Mouse (Mus musculus): ENCODE results near the gene Srl. TPM values are rescaled to one million over a fixed set of nuclear protein-coding genes. Genes with fewer than 3 reads are reported as not detected.
A peak's percentile ranks its signal among the peaks of the same experiment; 100 is the strongest.

The Srl gene
- polyA plus RNA-seq, 1 experiment: 10.0 TPM

DNA sequence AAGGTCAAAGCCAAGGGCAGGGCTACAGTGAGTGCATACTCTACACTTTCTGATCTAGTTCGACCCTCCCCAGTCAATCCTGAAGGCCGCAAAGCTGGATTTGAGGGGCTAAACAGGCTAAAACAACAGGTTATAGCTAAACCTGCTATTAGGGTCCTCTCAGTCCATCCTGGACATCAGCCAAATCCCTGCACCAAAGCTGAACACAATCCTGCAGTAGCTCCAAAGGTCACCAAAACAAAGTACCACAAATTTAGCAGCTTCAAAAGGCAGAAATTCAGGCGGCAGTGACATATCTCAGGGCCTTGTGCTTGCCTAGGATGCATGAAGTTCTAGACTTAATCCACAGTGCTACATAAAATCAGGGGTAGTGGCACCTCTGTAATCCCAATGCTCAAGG is 35.4 kb downstream of the Srl start:
- Histone ChIP-seq H3K27me3 (ENCODE audit: control insufficient read depth, insufficient read depth, low read length) (no peaks in the 10 kb centered on the region), H3K4me1 (ENCODE audit: control insufficient read depth, insufficient read depth, low read length) (no peaks in the 10 kb centered on the region), H3K27ac (ENCODE audit: insufficient read depth, low read length) (no peak overlapping the region), H3K4me3 (replicated peaks; ENCODE audit: insufficient read depth, low read depth, low read length) (no peak overlapping the region)
- no peak for TF ChIP-seq POLR2A (IDR thresholded peaks at IDR 0.05; ENCODE audit: borderline replicate concordance, insufficient read depth, low read length)
- no peak for TF ChIP-seq CTCF (IDR thresholded peaks at IDR 0.05; ENCODE audit: borderline replicate concordance, insufficient read depth, low read depth, low read length)
- 87% methylated on average over 3 of the region's 3 CpGs for WGBS
- no peak for DNase-seq

DNA sequence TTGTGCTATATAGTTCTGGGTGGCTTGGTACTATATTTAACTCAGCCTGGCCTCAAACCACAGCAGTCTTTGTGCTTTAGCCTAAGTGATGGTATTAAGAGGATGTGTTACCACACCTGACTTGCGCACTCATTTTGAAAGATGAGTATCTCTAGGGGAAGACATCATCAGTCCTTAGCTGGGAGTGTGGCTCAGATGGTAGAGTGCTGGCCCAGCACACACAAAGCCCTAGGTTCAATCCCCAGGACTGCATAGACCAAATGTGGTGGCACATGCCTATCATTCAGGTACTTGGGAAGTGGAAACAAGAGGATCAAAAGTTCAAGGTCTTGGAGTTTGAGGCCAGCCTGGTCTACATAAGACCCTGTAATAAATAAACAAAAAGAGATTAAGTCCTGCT is 38.1 kb downstream of the Srl start:
- whole genome bisulfite sequencing: 98% methylated on average over 1 of the region's 1 CpGs
- DNase-seq: no peak
- Histone ChIP-seq H3K4me3 (replicated peaks; ENCODE audit: insufficient read depth, low read depth, low read length) (no peak overlapping the region), H3K27me3 (ENCODE audit: control insufficient read depth, insufficient read depth, low read length) (no peaks in the 10 kb centered on the region), H3K4me1 (ENCODE audit: control insufficient read depth, insufficient read depth, low read length) (no peaks in the 10 kb centered on the region), H3K27ac (ENCODE audit: insufficient read depth, low read length) (no peak overlapping the region)
- TF ChIP-seq CTCF (IDR thresholded peaks at IDR 0.05; ENCODE audit: borderline replicate concordance, insufficient read depth, low read depth, low read length) (no peak), POLR2A (IDR thresholded peaks at IDR 0.05; ENCODE audit: borderline replicate concordance, insufficient read depth, low read length) (no peak)

DNA sequence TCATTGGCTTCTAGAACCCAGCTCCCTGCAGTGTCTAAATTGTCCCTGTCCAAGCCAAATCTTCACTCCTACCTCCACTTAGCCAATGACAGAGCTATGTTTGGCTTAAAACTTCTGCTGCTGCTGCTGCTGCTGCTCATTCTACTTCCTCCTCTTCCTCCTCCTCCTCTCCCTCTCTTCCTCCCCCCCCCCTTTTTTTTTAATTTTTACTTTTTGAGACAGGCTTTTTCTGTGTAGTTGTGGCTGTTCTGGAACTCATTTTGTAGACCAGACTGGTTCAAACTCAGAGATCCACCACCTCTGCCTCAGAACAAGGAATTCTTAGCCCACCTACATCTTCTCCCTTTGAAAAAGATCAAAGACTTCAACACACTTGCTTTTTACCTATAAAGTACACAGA is 39.0 kb downstream of the Srl start:
- Histone ChIP-seq H3K27ac (ENCODE audit: insufficient read depth, low read length) (no peak overlapping the region), H3K4me3 (replicated peaks; ENCODE audit: insufficient read depth, low read depth, low read length) (no peak overlapping the region), H3K4me1 (ENCODE audit: control insufficient read depth, insufficient read depth, low read length) (no peaks in the 10 kb centered on the region), H3K27me3 (ENCODE audit: control insufficient read depth, insufficient read depth, low read length) (no peaks in the 10 kb centered on the region)
- DNase-seq: no peak
- TF ChIP-seq CTCF (IDR thresholded peaks at IDR 0.05; ENCODE audit: borderline replicate concordance, insufficient read depth, low read depth, low read length) (no peak), POLR2A (IDR thresholded peaks at IDR 0.05; ENCODE audit: borderline replicate concordance, insufficient read depth, low read length) (no peak)

DNA sequence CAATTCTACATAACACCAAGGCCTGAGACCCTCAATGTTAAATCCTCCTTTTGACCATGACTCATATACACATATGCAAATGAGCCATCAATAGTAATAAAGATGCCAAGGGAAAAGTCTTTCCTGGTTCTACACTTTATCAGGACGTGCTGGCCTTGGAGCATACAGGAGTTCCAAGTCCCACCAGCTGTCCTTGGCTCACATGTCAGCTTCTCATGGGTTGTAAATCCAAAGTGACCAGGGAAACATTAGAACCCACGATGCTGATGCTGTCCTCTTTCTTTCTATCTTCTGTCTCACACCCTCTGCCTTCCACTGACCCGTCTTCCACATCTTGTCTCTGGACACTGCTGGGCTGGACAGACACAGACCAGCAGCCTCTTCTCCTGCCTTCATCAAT is 39.9 kb downstream of the Srl start:
- Histone ChIP-seq H3K27ac (ENCODE audit: insufficient read depth, low read length) (no peak overlapping the region), H3K4me3 (replicated peaks; ENCODE audit: insufficient read depth, low read depth, low read length) (no peak overlapping the region), H3K4me1 (ENCODE audit: control insufficient read depth, insufficient read depth, low read length) (no peaks in the 10 kb centered on the region), H3K27me3 (ENCODE audit: control insufficient read depth, insufficient read depth, low read length) (no peaks in the 10 kb centered on the region)
- TF ChIP-seq POLR2A (IDR thresholded peaks at IDR 0.05; ENCODE audit: borderline replicate concordance, insufficient read depth, low read length) (no peak), CTCF (IDR thresholded peaks at IDR 0.05; ENCODE audit: borderline replicate concordance, insufficient read depth, low read depth, low read length) (no peak)
- DNase-seq: no peak
- 60% methylated on average over 3 of the region's 3 CpGs for WGBS

DNA sequence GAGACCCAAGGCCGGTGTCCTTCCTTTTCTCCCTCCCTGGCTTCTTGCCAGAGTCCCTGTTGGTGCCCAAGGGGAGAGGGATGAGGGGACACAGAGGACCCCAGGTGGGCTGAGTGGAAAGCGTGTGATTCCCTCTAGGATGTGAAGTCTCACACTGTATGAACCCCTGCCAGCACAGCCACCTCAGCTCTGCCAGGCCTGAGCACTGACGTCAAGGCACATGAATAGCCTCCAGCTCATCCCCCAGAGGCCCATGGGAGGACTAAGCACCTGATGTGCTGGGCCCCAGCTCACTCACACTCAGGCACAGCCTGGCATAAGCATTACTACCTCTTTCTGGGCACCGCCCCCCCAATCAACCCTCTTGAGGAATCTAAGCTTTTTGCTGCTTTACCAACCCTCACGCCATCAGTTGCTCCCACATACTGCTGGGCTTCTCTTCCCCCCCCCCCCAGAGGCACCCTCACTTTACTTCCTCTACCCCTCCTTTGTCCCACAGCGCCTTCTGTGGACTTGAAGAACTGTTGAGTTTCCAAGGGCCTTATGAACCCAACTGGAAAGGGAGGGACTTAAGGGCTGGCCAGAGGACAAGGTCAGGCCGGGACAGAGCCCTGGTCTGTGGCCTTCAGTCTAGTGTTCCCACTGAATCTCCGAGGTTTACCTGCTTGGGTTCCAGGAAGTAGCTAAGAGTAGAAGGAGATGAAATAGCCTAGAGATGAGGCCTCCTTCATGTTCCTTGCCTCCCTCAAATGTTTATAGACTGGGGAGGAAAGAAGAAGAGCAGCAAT is 40.8 kb downstream of the Srl start:
- DNase-seq: no peak
- H3K4me3 ChIP-seq (replicated peaks; ENCODE audit: insufficient read depth, low read depth, low read length): no peak overlapping the region
- no peak overlapping the region for H3K27ac ChIP-seq (ENCODE audit: insufficient read depth, low read length)
- H3K27me3 ChIP-seq (ENCODE audit: control insufficient read depth, insufficient read depth, low read length): no peaks in the 10 kb centered on the region
- 73% methylated on average over 8 of the region's 8 CpGs for WGBS
- no peaks in the 10 kb centered on the region for H3K4me1 ChIP-seq (ENCODE audit: control insufficient read depth, insufficient read depth, low read length)
- TF ChIP-seq CTCF (IDR thresholded peaks at IDR 0.05; ENCODE audit: borderline replicate concordance, insufficient read depth, low read depth, low read length) (no peak), POLR2A (IDR thresholded peaks at IDR 0.05; ENCODE audit: borderline replicate concordance, insufficient read depth, low read length) (no peak)

DNA sequence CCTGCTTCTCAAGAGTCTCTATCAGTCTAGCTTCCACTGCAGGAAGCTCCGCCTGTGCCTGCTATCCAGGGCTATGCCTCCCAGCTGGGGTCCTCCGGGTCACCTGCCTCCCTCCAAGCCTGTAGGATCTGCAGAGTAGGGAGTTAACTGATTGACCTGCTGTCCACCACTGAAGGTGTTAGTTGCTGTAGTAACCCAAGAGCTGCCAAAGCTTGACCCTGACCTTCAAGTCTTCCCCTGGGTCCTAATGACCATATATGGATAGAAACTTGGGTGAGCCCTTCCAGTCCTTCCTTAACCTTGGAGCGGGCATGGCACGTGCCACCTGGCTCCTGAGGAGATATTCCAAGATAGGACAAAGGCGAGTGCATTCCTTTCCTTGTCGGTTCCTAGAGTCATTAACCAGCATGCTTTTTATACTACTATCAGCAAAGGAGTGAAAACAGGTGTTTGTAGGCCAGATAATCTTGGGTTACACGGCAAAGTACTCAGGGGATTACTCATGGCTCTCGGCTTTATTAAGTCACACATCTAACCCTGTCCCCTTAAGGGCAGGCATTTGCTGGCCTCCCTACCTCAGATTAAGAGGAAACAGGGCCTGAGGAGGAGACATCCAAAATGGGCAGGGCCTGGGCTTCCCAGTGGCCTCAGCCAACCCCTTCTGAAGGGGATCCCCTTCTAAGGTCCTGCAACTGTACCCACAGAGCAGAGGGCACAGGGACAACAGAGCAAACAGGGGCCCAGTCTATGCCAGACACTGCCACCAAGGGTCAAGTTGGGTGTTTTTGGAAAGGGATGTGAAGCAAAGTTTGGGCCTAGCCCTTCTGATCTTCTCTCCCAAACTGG is 43.6 kb downstream of the Srl start:
- Histone ChIP-seq H3K27ac (ENCODE audit: insufficient read depth, low read length) (no peak overlapping the region), H3K4me1 (ENCODE audit: control insufficient read depth, insufficient read depth, low read length) (no peaks in the 10 kb centered on the region), H3K27me3 (ENCODE audit: control insufficient read depth, insufficient read depth, low read length) (no peaks in the 10 kb centered on the region), H3K4me3 (replicated peaks; ENCODE audit: insufficient read depth, low read depth, low read length) (no peak overlapping the region)
- WGBS: 85% methylated on average over 8 of the region's 8 CpGs
- DNase-seq: no peak
- TF ChIP-seq CTCF (IDR thresholded peaks at IDR 0.05; ENCODE audit: borderline replicate concordance, insufficient read depth, low read depth, low read length) (no peak), POLR2A (IDR thresholded peaks at IDR 0.05; ENCODE audit: borderline replicate concordance, insufficient read depth, low read length) (no peak)

DNA sequence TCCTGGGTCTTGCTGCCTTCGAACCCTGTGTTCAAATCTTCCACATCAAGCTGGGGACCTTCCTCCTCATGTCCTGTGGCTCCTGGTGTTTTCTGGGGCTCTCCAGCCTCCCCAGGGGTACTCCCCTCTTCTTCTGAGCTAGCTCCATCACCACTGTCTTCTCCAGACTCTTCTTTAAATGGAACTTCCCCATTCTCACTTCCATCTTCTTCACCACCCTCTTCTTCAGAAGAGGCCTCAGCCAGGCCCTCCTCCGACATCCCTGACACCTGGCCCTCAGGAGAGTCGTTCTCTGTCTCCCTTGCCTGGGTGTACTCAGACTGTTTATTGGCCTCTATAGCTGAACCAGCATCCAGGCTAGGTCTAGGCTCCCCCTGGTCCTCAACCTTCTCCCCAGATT is 45.1 kb downstream of the Srl start:
- Histone ChIP-seq H3K4me3 (replicated peaks; ENCODE audit: insufficient read depth, low read depth, low read length) (no peak overlapping the region), H3K4me1 (ENCODE audit: control insufficient read depth, insufficient read depth, low read length) (no peaks in the 10 kb centered on the region), H3K27ac (ENCODE audit: insufficient read depth, low read length) (no peak overlapping the region), H3K27me3 (ENCODE audit: control insufficient read depth, insufficient read depth, low read length) (no peaks in the 10 kb centered on the region)
- no peak for DNase-seq
- no peak for TF ChIP-seq POLR2A (IDR thresholded peaks at IDR 0.05; ENCODE audit: borderline replicate concordance, insufficient read depth, low read length)
- WGBS: 97% methylated on average over 3 of the region's 3 CpGs

DNA sequence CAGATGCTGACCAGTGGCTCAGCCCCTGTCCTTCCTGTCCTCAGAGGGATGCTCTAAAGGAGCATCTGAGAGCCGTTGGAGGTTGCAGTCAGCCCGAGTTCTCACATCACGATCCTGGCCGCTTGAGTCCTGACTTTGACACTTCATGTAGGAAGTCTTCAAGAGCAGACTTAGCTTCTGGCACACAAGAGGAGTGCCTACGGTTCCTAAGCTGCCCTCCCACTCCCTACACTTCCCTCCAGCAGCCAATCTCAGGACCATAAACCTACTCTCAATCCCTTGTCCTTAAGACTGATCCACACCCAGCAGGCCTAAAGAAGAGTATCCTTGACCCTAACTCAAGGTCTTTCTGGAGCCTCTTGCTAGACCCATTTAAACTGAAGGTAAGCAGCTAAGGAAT is 45.8 kb downstream of the Srl start:
- TF ChIP-seq POLR2A (IDR thresholded peaks at IDR 0.05; ENCODE audit: borderline replicate concordance, insufficient read depth, low read length) (no peak), CTCF (IDR thresholded peaks at IDR 0.05; ENCODE audit: borderline replicate concordance, insufficient read depth, low read depth, low read length) (no peak)
- Histone ChIP-seq H3K27me3 (ENCODE audit: control insufficient read depth, insufficient read depth, low read length) (no peaks in the 10 kb centered on the region), H3K4me1 (ENCODE audit: control insufficient read depth, insufficient read depth, low read length) (no peaks in the 10 kb centered on the region), H3K4me3 (replicated peaks; ENCODE audit: insufficient read depth, low read depth, low read length) (no peak overlapping the region), H3K27ac (ENCODE audit: insufficient read depth, low read length) (no peak overlapping the region)
- 85% methylated on average over 5 of the region's 5 CpGs for WGBS
- peak; percentile 19 to 58 for DNase-seq

All from cerebellum, adult 2 months (tissue).